Mouse (Mus musculus): ENCODE data around the gene A730049H05Rik. TPM values are rescaled to one million over a fixed set of nuclear protein-coding genes. Genes with fewer than 3 reads are reported as not detected.

The A730049H05Rik gene
- total RNA-seq, 2 experiments from 2014 or later, result not detected

DNA sequence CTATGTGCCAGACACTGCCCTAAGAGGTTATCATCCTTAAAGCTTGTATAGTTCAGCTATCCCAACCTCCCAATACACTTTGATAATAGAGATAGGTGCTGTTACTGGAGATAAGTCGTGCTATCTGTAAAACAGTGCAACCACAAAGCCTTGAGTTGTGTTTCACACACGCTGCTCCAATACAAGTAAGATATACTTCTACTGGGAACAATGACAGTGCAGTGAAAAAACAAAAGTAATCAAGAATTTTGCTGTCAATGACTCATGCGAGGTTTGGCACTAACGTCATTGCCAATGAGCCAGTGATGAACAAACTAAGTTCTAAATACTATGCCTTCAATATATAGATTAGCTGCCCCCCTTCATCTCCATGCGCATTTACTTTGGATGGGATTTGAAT, 10.3 kb downstream of the A730049H05Rik start:
- ATAC-seq (ENCODE audit: poor library complexity, severe bottlenecking), result no peak

DNA sequence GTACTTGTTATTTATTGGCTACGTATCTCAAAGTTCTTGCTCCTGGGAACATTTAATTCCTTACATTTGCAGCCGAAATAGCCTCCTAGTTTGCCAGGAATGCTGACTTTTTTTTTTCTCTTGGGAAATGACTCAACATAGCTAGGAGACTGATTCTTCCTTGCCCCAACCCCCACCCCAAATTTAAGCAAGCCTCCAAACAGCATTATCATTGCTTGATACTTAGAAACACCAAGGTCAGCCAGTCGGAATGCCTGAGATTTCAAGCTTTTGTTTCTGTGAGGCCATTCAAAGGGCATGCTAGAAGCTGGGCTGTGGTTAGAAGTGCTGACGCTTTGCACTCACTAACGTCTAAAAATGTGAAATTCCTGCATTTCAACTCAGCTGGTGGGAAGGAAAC, 11.1 kb downstream of the A730049H05Rik start:
- ATAC-seq (ENCODE audit: poor library complexity, severe bottlenecking), result no peak

DNA sequence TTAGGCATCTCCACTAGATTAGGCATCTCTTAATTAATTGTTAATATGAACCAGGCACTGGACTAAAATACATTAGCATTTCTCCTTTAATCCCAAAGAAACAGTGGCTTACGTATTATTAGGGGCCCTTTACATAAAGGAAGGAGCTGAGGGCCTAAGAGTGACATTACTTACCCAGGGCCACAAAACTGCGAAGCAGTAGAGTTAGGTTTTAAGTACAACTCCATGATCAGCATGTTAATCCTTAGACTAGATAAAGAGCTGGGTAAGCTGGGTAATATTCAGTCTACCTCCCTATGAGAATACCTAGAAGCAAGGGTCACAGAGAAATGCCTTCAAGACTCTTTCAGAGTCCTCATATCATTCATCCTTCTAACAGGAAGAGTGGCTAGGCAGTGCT, 12.9 kb downstream of the A730049H05Rik start:
- no peak for ATAC-seq (ENCODE audit: poor library complexity, severe bottlenecking)

DNA sequence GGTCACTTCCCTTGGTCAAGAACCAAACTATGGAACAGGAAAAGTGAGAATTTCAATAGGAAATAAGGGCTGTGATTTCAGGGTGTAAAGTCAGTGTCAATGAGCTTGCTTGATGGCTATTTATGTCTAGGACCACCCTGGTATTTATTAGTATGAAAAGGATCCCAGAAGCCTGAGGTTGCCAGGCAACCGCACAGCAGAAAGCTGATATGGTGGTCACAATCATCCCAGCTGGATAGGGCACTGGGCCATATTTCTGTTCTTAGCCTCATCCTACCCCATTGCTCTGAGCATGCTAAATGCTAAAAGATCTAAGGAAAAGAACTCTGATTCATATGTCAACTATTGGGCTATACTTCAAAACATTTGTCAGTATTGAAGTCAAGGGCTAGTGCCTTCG, 14.8 kb downstream of the A730049H05Rik start:
- no peak for ATAC-seq (ENCODE audit: poor library complexity, severe bottlenecking)

DNA sequence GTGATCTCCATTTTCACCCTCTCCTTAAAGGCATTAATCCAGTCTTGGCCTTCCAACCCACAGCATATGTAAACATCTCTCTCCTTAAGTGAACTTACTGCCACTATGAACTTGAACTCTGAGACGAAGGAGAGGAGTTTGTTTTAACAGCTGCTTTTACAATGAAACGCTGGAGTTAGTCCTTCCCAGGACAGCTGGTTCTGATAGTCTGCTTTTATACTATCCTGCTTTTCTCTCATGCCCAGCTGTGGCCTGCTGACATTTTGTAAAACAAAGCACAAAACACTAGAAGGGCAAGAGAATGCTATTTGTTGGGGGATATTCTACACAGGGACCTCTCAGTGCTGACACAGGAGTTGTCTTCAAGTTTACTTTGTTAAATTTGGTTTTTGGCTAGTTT, 25.7 kb downstream of the A730049H05Rik start:
- no peak for ATAC-seq (ENCODE audit: poor library complexity, severe bottlenecking)

DNA sequence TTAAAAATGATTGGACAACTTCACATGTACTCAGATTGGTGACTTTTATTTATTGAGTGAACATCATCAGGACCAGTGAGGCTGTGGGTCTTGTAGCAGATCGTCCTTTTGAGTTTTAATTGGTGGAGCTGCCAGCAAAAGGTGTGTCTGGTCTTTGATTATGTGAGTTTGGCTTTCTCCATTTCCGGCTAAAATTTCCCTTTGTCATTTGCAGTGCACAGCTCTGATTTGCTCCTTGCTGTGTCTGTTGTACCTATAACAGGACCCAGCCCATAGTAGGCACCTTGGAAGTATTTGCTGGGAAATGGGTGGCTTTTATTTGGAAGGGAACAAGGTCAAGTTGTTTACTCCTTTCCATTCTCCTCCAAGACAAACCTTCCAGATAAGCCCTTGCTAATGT, 27.2 kb downstream of the A730049H05Rik start:
- ATAC-seq (ENCODE audit: poor library complexity, severe bottlenecking), result no peak

DNA sequence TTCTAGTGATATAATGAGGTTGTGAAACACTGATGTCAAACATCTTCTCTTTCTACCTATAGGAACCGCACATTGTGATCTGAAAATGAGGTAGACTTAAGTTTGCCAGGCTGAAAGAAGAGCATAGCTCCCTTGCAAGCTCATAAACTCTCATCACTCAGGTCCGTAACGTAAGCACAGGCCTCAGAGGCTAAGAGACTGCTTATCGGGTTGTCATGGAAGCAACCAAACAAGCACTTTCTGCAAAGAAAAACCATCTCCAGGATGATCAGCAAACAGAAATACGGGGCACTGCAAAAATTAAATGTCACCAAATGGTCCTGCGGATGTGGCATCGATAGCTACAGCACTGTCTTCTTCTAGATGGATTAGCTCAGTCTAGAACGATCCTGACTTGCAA, 29.6 kb downstream of the A730049H05Rik start:
- no peak for ATAC-seq (ENCODE audit: poor library complexity, severe bottlenecking)

DNA sequence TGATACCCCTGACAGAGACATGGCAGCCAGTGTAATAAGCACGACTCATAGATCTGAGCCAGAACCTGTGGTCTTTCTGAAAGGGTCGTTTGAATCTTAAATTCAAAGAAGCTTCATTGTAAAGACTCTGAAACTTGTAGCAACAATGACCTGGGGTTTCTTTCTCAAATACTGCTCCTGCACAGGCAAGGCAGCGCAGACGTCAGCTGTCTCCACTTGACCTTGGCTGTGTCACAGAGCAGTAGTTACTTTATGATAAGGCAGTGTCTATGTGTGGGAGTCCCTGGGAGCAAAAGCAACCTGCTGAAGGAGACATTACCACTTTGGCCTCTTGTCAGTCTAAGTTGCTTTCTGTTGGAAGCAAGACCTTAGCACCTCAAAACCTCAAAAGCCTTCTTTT, 30.3 kb downstream of the A730049H05Rik start:
- no peak for ATAC-seq (ENCODE audit: poor library complexity, severe bottlenecking)

DNA sequence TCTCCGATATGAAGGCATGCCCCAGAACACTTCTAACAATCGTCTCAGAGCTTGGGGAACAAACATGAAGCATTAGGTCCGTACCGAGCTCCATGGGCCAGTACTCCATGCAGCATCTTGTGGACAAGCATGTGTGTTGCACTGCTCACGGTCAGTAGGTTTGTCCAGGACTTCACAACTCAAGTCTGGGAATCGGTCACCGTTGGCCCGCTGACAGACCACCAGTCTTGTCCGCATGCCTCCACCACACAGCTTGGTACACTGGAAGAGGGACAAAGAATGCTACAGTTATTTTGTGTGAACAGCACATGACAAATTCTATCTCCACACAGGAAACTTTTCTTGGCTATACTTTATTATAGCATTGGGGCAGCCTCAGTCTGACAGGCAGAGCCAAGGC, 32.9 kb downstream of the A730049H05Rik start:
- no peak for ATAC-seq (ENCODE audit: poor library complexity, severe bottlenecking)

DNA sequence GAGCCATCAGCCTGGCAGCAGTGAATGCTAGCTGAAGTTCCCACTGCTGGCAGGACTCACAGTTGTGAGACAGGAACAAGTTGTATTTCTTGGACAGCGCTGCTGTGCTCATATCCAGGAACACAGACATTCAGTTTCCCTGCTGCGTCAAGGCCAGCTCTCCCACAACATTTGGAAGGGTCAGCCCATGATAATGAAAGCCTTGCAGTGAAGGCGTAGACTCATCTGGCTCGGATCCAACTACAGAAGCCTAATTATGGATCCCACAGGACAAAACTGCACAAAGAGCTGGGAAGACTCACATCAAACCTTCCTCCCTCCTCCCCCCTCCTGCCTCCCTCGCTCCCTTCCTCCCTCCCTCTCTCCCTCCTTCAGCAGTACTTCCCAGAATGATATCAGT, 34.0 kb downstream of the A730049H05Rik start:
- no peak for ATAC-seq (ENCODE audit: poor library complexity, severe bottlenecking)

DNA sequence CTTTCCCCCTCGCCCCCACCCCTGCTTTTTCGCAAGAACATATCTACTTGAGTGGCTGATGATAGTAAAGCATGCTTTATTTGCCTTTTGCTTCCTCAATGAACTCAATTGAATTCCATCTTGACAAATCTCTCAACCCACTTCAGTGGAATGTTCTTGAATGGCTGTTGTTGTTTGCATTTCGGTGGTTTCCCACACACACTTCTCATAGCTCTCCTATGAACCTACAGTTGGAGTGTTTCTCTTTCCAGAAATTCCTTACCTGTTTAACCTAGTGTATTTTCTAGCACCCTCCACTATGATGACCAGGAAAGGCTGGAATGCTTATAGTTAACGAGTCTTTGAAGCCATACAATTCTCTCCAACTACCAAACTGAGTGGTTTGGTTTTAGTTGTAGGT, 38.6 kb downstream of the A730049H05Rik start:
- ATAC-seq (ENCODE audit: poor library complexity, severe bottlenecking), result no peak

DNA sequence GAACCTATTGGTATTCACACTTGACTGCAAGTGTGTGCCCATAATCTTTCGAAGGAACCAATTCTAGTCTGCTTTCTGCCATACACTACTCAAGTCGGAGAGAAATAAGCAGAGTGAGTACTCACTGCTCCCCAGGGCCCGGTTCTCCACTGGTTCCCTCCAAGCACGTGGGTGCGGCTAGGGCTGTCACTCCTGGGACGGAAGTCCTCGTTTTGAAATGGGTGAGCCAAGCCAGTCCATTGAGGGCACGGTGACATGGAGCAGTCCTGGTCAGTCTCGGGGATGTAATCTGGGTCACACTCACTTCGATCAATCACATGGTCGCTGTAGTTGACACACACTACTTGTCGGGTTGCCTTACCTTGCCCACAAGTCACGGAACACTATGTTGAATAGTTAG, 41.5 kb downstream of the A730049H05Rik start:
- no peak for ATAC-seq (ENCODE audit: poor library complexity, severe bottlenecking)

DNA sequence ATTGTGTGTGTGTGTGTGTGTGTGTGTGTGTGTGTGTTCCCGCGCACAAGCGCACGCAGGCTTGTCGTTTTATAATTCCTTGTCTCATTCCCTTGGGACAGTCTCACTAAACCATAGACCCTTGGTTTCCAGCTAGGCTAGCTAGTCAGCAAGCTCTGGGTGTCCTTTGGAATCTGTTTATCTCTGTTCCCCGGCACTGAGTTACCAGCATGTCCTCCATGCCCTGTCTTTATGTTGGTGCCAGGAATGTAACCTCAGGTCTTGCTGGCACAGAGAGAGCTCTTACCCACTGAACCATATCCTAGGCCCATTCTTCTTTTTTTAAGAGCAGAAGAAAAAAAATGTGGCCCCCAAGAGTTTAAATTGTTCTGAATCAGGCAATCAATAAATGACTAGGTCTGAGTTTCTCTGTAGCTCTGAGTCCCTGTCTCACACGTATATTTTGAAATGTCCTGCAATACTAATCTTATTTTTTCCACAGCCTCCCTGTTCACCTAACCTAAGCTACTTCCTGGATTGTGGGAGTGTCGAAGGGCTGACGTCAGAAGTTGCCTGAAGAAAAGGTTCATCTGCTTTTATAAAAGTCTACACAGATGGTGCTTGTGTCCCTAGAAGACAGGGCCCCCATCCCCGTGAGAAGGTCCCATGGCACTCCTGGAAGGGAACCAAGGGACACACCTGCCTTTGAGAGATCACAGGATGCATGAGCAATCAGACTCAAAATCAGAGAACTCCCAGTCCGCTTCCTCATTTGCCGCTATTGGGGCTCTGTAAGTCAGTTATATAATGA, 42.6 kb downstream of the A730049H05Rik start:
- no peak for ATAC-seq (ENCODE audit: poor library complexity, severe bottlenecking)

DNA sequence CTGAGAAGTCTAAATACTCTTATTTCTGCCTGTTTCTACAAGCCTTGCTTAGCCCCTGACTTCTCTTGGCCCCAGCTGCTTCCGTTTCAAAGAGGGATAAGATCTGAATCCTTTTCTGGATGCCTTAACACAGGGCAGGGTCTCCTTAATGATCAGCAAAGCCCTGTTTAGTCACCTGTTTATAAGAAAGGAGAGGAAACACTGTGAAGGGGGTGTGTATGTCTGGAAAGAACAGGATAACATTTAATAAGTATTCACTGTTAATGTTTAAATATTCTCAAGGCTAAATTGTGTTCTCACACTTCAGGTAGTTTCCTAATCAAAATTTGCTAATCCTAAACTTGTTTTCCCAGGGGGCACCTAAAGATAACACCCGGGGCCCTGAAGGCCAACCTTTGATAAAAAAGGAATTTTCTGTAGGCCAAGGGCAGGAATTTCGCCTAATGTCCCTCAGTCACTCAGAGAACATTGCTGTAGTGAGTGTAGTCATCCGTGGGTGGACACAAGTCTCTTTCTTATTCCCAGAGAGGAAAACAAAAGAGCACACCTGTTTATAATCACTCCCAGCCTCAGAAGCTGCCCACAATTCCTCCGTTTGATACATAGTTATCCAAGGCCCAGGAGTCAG, 44.1 kb downstream of the A730049H05Rik start:
- ATAC-seq (ENCODE audit: poor library complexity, severe bottlenecking), result no peak

DNA sequence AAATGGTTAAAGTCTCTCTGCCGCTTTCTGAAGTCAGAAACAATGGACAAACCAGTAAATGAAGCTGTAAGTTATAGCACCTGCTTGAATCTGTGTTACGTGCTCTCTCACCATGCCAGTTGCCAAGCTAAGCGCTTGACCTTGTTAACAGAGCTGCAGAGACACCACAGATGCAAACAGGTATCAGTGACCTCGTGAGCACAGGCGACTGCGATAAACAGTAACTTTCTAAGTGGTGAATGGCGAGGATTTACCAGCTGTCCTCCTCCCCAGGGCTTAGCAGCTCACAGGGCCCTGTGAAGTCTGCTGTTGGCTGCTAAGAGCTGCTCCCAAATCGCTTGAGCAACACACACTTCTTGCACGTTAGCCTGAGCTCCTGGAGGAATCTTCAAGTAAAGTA, 46.3 kb downstream of the A730049H05Rik start:
- no peak for ATAC-seq (ENCODE audit: poor library complexity, severe bottlenecking)

DNA sequence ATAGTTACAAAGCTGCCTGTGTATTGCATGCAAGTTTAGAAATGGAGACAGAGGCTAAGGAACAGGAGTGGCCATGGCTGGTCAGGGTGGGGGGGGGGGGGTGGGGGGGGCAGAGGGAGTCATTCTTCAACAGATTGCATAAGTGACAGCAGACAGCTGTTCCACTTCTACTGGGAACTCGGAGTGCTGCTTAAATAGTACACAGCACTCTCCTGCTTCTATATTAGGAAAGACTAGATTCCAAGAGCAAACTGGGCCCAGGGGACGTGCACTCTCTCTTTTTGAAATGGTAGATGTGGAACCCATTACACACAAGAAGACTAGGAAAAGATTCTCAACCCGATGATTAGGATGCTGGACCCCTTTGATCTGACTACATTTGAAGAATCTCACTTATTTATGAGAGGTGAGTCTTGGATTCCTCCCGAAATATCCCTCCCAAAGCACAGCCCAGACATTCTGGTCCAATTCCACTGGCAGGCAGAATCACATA, 52.9 kb downstream of the A730049H05Rik start, which contains the start of gene Gm15737:
Gene Gm15737, plus strand, starts transcription at position 269 of the 493 bp plus-strand sequence.
- ATAC-seq (ENCODE audit: poor library complexity, severe bottlenecking), result no peak

DNA sequence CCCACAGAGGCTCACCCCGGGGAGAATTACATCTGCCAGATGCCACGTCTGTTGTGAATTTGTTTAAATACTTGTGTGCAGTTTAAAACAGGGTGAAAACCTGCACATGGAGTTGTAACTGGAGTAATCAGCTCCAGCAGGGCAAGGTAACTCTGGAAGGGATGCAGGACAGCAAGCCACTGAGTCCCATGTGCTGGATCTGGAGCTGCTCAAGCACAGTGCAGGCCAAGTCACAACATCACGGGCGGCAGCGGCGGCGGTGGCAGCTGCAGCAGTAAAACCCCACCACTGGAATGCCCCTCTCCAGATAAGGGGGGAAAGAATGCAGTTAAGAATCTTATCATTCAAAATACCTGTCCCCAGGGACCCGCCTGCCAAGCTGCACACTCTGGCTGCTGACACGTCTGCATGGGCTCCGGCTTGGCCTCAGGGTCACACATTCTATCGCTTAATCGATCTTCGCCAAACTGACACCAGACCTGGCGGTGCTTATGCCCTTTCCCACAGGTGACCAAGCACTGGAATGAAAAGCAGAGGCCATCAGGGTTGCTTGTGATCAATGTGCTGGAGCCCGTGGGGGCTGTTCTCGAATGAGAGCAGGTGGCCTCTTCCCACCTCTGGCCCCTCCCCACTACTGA, 53.4 kb downstream of the A730049H05Rik start:
- ATAC-seq (ENCODE audit: poor library complexity, severe bottlenecking), result no peak

DNA sequence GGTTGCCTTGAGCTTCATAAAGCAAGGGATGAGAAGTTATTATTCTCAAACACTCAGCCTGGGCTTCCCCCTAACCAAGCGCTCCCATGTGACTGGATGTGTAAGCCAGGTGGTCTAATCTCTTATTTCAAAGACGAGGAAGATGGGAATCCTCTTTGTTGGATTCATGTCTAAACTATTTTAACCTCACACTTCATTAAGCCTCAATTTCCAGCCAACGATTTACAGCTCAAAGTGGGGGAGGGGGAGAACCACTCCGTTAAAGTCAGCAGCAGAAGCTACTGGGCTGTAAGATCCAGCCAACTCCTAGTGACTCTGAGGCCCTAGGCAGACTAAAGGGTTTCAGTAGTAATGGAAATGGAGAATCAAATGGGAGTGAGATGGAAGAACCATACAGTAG, 55.5 kb downstream of the A730049H05Rik start:
- no peak for ATAC-seq (ENCODE audit: poor library complexity, severe bottlenecking)

DNA sequence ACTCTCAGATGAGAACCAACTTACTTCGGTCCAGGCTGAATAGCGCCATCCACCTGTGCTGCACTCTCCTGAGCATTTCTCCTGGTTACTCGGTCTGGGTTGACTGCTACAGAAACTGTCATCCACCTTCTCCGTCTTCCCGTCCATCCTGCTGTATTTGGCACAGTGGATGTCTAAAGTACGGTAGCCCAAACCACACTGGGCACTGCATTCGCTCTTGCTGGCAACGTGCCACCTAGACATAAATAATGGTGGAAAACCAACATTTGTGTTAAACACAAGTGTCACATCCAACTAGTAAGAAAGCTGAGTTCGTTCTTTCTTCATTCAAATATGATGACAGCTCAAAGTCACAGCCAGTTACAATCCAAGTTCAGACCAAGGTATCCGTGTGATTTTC, 56.5 kb downstream of the A730049H05Rik start:
- no peak for ATAC-seq (ENCODE audit: poor library complexity, severe bottlenecking)

DNA sequence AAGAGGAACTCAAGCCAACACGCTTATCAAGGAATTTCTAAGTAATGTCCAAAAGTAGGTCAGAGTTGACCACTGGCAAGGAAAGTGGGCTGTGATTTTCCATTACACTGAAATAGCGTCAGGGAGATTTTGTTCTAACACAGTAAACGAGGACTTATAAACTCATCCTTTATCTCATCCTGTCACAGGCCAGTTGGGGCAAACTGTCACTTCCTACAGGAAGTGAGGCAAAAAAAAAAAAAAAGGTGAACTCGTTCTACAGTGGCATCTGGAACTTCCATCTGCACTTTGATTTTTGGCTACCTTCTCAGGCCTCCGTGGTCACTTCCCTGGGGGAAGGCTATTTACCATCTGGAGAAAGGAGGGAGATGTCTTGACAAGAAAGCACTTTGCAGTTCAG, 58.6 kb downstream of the A730049H05Rik start:
- ATAC-seq (ENCODE audit: poor library complexity, severe bottlenecking), result peak; percentile 47

DNA sequence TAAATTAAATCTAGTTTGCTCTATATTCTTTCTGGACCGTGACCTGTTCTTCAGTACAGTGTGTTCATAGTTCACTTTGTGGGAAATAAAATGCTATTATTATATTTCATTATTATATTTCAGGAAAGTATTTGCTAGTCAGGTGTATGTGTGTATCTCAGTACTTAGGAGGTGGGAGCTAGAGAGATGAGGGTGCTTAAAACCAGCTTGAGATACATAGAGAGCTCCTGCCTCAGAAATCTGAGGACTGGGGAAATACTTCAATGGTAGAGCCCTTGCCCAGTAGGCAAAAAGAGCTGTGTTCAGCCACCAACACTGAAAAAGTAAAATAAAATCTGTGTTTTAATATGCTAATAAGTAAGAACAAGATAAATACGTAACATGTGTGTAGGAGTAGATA, 59.1 kb downstream of the A730049H05Rik start:
- ATAC-seq (ENCODE audit: poor library complexity, severe bottlenecking), result no peak

DNA sequence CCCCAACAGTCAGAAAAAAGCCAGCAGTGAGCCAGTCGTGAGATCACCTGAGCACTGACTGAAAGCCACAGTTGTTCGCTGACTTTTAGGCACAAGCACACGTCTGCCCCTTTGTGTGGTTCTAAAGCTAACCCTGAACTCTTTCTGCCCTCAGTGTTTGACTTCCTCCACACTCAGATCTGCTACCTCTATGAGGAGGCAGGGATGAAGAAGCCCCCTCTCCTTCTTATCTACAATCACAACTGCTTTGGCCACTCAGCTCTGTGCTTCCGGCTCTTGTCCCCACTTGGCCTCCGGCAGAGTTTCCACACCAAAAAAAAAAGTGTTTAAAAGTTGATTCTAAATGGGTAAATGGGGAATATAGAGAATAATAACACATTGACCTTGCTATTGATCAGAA, 59.8 kb downstream of the A730049H05Rik start:
- no peak for ATAC-seq (ENCODE audit: poor library complexity, severe bottlenecking)

All from megakaryocyte, adult 5-6 weeks (primary cell).